Mouse (Mus musculus) right cerebral cortex, postnatal 36 days (tissue): Measurements from ENCODE around the gene Rpp38.
A peak's percentile ranks its signal among the peaks of the same experiment; 100 is the strongest.

Source experiments
- DNase-seq, 2 experiments: peaks; one replicate each; pipeline ENCODE4 v3.0.0; 2022; ENCODE audit warnings: low spot score in 2 of 2, mixed read lengths in 1 of 2

Gene Rpp38

GRCm38 (mm10) chr2:3285709-3286108, 46.7 kb downstream of the Rpp38 start:
- DNase-seq, result no peak

- no peak for DNase-seq
Measured at GRCm38 (mm10) chr2:3285181-3285530, 47.3 kb downstream of the Rpp38 start.

GRCm38 (mm10) chr2:3284473-3285180, 47.8 kb downstream of the Rpp38 start:
- peak; percentile 41 to 47 for DNase-seq

- peak; percentile 98 to 99 for DNase-seq
Measured at GRCm38 (mm10) chr2:3283602-3284472, 48.6 kb downstream of the Rpp38 start, which contains the start of gene Nmt2. Gene Nmt2, plus strand, starts transcription at chr2:3284212.

- no peak for DNase-seq
Measured at GRCm38 (mm10) chr2:3282866-3283601, 49.4 kb downstream of the Rpp38 start.

- DNase-seq, result no peak
Measured at GRCm38 (mm10) chr2:3281311-3281710, 51.1 kb downstream of the Rpp38 start.
